Mouse (Mus musculus): Measurements from ENCODE around the gene Dock9.

Gene Dock9

DNA sequence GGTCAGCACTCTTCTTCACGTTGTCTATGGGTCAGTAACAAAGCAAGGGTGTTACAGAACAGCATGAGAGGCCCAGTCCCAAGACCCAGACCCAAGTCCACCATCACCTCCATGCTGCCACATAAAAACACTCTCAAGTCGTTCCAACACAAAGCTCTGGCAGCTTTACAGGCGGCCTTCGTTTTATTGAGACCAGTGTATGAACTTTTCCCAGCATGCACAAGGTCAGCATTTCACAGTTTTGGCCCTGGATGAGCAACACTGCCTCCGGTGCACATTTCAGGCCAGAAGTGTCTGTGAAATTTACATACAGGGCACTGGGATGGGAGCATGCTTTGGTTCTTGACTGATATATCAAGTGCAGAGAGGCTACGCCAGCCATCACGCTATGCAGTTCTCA is 6.5 kb downstream of the Dock9 start:
- DNase-seq: no peak

DNA sequence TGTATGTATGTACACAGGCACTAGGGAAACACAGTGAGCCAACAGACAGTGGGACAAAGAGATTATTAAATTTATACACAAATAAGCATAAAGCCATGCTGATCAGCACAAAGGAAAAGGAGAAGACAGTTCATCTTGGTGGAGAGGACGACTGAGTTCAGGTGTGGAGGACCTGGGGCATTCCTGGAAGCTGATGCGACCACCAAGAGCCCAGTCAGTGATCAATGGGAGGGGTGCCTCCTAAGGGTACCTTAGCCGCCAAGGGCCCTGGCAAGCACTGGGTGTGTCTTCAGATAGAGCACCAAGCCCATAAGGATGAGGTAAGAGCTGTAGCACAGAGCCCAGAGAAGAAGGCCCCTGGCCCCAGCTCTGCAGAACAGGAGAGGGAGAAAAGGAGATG is 8.4 kb downstream of the Dock9 start:
- no peak for DNase-seq

DNA sequence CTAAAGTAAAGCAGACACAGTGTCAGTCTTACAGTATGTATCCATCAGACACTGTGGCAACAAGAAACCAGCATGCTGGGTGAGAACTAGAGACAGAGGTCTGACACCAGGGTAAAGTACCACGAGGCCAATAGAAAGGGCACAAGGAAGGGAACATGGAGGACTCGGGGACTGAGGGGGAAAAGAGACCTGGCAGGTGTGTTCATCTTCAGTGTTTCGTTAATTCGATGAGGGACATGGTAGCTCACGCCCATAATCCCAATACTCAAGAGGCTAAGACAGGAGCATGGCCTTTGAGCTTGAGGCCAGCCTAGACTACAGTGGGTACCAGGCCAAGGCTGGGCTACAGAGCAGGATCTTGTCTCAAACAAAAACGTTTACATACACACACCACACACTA is 9.2 kb downstream of the Dock9 start:
- DNase-seq: no peak

DNA sequence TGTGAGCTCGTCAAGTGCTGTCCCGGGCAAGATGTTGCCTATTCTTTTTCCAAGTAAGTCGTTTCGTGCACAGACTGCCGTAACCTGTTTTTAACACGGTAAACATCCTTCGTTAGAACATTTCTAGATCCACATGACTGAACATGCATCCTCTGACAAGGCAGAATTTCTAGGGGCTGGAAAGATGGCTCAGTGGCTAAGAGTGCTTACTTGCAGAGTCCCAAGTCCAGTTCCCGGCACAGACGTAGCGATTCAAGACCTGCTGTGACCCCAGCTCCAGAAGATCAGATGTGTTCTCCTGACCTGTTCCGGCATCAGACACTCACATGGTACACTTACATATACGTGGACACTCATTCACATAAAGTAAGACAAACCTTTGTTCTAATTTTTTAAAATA is 10.2 kb downstream of the Dock9 start:
- DNase-seq: no peak

DNA sequence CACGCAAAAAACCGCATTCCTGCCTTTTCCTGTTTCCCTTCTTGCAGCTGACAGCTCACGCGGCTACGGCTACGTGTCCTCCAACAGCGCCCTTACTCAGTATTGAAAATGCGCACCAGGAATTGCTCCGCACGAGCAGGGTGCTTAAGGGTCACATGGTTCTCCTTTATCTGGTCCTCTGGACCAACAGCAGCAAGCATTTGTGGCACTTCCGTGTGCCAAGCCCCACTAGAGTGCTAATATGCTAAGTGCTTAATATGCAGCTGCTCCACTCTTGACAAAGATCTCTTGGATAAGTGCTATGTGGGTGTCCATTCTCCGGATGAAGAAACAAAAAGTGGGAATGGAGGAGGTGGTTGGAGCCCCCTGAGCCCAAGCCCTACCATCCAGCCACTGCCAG is 10.7 kb downstream of the Dock9 start:
- no peak for DNase-seq

DNA sequence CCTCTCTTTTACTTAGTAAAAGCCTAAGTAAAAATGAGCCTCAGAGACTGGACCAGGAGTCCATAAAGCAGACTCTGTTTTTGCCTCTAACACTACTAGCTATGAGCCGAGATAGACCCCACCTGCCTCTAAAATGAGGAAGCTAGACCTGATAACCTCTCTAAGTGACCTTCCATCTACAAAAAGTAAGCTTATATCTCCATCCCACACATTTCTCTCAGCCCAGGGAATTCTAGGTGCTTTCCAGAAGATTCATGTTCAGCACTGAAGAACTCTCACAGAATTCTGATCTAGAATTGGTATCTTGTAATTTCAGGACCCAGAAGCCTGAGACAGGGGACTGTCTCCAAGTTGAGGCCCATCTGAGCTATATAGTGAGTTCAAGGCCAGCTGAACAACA is 12.2 kb downstream of the Dock9 start:
- no peak for DNase-seq

DNA sequence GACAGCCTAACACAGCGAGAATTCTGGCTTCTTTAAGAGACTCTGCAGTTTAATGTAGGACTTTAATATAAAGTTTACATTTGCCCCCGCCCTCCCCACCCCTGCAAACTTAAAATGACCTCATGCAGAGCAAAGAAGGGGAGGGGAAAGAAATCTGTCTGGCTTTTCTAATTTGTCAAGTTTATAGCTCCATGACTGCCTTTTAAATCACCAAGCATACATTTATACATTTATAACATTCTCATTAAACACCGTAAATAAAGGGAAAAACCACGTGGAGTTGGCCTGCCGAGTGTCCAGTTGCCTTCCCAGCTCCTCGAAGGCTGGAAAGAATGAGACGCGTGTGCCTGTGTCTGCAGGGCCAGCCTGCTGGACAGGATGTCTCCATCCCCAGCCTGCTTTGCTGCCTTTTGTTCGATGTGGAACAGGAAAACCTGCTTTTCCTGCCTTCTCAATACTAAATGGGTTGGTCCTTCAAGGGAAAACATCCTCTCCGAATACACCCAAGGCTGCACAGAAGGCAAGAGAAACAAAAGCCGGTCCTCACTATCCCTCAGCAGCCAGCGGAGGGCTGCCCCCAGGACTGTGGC is 16.6 kb downstream of the Dock9 start:
- no peak for DNase-seq

DNA sequence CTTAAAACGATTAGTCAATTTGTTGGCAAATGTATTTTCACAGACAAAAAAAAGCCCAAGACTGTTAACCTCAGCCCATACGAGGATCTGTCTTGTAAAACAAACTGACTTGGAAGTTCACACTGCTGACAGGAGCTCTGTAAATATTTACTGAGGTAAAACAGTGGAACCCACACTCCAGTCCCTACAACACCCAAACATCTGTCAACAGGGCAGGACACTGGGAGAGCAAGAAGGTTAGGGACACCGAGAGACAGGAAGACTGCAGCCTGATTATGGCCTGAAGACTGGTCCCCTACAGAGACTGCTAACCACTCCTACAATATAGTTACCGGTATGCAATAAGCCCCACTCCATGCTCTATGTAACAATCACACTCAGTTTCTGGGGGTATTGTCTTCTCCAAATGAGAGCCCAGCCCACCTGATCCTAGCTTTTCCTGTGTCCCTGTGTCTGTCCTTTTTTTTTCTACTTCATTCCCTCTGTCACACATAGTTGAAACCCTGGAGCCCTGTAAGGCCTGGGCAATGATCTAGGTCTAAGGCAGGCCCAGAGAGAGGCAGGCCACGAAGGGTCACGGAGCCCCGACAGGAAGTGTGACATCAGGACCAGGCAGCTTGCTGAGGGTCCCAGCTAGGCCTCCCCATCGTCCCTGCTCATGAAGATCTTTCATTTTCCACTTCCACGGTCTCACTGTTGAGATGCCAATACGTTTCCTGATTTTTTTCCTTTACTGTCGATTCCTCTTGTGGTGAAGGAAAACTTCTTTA is 17.3 kb downstream of the Dock9 start:
- DNase-seq: no peak

DNA sequence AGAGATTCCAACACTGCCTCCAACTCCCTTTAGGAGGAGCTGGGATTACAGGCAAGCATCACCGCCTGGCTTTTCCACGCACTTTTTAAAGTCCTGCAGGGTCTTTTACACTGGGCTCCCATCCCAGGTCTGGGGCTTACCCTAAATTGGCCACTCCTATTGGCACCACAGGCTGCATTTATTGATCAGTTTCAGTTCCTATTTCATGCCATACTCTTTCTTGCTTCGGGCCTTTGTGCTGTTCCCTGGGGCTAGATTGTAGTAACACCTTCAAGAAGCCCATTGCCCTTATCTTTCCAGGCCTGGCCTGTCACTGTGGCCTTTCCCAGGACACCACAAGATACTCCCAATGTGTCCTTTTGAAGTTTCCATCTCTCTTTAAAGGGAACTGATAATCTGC is 18.0 kb downstream of the Dock9 start:
- no peak for DNase-seq

DNA sequence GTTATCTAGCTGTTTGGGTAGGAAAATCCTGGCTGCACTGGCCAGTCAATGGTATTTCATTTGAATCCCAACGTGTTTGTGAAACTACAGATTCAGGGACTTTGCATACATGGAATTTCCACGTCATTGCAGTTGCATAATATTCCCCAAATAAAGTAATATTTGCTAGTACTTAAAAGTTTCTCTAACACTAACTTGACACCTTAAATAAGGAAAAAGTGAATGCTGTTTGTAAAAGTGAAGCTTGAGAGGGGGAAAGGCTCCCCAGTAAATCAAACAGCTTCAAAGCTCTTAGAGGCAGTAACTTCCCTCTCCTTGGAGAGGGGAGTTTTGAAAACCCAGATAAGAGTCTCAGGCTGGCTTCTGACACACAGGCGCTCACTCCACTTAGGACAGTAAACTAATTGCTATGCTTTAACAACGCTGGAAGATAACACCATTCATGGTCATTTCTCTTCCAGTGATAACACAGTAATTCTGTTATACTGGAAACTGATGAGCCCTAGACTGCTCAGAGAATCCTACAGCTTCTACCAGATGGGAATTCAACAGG is 20.3 kb downstream of the Dock9 start:
- no peak for DNase-seq

DNA sequence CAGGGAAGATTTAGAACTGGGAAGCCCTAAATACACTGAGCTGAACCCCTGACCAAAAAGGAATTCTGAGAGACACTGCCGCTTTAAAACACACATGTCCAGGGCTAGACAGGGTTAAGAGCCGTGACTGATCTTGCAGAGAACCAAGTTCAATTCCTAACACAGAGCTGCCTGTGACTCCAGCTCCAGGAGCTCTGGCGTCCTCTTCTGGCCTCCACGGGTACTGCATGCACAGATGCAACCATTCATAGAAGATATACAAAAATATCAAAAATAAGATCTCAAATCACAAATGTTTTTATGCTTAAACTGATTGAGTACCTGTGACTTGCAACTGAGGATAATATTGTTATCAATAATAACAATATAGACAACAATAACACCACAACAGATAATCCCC is 20.9 kb downstream of the Dock9 start:
- no peak for DNase-seq

DNA sequence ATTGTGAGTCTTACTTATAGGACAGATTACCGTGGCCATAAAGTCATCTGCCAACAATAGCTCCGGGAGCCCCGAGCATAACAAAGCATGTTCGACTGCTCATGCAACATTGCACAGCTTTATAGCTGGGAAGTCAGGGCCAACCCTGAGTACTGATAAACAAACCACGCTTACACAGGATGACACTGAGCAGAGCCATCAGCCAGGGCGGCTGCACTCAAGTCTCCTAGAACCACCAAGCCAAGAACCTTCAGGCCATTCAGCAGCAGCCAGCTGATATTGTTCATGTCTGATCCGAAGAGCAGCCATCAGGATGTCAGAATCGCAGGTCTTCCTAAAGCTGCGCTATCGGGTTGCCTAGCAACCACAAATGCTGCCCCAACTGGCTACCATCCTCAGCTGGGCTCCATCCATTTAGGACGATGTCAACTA is 35.6 kb downstream of the Dock9 start:
- peak; percentile 60 for DNase-seq

DNA sequence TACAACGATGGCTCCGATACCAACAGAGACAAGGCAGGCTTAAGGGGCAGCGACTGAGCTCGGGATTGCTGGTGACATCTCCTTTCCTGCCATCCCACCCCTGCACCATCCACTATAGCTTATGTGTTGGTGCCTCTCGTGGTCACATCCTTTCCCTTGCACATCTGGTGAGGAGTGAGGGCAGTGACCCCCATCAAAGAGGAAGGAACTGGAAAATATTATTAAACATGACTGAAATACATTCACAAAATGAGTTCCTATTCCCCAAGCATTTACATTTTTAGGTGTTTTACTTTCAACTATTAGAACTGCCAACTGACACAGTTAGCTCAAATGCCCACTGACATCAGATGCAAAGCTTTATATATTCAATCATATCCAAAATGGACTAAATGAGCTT is 37.2 kb downstream of the Dock9 start:
- no peak for DNase-seq

DNA sequence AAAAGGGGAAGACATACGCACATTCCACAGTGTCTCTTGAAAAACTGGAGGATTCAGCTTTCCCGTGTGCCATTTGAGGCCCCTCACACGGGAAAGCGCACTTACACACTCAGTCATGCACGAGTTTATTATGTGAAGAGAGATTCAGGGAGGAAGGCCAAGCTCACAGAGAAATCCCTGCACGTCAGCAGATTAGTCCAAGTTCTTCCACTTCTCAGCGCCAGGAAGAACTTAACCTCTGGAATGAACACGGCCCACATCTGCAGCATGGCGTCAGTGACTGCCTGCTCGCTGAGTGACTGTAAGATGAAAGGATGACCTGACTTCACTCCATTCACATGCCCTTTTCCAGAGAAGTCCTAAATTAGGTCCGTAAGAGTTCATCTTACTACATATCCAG is 43.5 kb downstream of the Dock9 start:
- no peak for DNase-seq

DNA sequence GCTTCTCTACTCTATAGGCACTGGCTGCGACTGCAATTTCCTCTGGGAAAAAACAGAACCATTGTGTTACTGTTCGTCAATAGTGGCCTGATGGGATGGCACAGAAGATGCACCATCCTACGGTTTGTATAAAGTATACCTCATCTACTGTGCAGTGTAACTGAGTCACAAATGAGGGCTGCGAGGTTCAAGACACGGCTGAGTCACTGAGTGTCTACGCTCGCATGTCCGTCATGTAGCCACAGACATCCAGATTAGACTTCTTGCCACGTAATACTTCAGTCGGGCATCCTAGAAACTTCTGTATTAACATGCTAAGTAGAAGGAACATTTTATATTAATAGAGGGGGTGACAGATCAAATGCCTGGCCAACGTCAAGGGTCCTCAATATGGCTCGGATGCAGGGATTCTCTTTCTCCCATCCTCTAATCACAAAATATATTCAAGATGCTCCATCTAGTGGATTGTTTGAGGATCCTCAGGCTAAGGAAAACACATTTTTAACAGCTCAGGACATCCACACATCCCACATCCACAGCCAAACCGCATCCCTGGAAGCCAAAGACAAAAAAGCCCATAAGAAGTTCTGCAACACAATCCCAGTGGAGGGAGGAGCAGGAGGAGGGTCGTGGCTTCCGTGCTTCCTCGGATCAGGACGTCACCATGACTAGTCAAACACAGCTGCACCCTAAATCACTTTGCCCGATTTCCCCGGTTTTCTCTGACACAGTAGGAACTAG is 44.8 kb downstream of the Dock9 start:
- DNase-seq: peak; percentile 71

DNA sequence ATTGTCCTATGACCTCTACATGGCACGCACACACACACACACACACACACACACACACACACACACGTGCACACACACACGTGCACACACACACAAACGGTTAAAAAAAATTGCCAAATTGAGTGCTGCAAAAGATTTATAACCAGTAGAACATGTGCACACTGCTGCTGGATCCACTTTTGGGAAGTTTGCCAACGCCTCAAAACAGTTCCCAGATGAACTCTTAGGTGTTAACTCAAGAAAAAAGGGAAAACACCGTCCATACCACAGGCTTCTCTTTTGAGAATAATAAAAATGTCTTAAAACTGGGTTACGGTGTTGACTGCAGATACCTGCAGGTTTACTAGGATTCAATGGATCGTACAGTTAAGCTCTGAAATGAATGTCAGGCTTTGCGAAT is 48.0 kb downstream of the Dock9 start:
- DNase-seq: no peak

DNA sequence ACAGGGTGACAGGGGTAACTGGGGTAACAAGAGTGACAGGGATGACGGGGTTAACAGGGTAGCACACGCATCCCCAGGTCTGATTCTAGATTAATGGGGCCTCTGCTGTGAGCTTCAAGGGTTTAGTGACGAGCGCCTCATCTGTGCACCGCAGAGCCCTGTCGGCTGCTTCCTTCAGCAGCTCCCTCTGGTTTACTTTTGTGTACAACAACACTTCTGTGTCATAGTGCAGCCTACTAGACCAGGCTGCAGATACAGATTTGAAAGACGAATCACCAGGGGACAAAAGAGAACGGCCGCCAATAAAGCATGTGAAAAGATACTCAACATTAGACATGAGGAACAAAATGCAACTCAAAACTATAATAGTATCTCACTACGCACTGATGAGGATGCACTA is 48.6 kb downstream of the Dock9 start:
- no peak for DNase-seq

DNA sequence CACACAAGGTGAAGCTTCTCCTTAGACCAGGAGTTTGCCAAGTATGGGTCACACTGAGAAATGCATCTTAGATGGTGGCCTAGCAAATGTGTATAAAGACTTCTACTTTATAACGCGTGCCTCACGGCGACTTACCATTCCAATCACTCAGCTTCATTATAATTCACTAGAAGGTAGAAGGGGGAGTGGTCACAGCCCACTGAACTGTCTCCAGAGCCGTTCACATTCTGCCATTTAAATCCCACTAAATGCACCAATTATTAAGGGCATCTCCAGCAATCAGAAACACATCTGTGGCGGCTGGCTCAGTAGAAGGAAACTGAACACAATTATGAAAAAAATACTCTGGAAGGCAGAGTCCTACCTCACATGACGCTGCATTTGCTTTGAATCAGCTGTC is 50.3 kb downstream of the Dock9 start:
- no peak for DNase-seq

DNA sequence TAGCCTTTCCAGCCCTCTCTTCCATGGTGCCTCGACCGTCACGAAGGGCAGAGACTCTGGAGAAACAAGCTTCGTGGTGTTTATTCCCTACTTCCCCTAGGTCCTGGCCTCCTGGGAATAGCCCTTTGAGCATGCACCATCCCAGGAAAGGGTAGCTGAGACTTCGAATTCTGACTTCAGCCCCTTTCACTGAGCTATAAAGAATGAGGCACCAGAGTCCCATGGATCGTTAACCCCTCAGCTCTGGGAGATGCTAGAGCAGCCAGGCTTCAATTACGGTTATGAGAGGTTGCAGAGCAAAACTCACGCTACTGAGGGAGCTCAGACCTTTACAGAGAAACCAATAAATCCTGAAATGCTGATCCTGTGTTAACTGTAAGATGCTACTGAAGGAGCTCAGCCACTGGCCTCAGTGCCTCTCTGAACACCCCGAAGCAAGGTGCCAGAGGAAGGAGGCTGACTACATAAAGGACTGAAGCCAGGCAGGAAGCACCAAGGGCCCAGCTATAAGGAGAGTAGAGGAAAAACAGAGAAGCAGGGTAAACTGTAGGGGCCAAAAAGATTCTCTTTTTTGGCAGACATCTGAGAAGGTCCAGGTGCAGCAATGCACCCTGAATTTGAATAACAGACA is 53.7 kb downstream of the Dock9 start:
- DNase-seq: no peak

DNA sequence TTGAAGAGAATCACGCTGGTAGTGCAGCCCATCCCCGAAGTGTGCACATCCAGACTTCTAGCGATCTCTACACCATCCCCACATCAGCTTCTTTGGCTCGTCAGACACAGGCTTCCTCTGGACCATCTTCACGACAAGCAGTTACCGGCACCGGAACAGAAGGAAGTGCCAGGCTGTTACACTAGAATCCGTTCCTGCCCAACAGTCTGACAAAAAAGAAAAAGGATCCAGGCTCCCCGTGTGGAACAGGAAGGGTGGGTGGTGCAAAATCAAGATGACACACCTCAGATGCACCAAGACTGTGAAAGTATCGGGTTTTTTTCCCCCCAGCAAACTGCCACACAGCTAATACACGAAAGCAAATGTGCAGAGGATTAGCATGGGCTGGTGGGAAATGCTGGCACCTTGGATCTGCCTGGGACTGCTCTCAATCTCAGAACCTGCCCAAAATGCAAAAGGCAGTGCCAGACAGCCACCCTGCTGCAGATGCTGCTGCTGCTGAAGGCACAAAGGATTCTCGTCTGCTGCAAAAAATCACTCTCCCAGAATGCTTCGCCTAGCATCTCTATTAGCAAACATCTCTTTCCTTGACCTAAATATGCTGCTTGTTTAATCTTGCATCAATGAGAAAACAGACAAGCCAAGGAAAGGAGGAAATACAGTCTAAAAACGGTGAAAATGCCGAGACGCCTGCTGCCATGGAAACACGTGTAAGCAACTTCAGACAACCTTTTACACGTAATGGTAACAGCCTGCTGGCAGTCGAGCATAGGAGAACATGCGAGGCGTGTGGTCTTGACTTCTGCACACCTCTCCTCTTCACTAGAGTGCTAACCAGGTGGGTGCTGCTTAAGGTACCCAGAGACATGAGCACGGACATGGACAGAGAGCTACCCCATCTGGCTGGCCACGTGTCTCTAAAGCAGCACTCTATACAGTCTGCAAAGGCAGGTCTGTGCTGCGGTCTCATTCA is 58.9 kb downstream of the Dock9 start:
- peak; percentile 57 for DNase-seq

DNA sequence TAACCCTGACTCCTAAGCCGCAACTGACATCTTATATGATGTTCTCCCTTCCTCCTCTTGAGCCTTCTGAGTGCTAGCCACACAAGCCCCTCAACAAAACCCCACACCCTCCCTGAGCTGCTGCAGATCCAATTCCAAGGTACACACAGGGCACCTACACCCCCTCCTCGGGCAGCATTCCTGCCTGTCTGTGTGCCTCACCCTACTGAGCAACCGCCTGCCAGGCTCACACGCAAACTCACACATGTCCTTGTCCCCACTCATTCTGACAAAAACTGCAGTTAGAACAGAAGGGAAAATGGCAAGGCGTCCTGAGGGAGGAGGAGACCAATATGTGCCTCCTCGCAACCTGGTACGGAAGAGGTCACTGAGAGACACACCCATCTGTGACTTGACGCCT is 60.4 kb downstream of the Dock9 start:
- DNase-seq: no peak

DNA sequence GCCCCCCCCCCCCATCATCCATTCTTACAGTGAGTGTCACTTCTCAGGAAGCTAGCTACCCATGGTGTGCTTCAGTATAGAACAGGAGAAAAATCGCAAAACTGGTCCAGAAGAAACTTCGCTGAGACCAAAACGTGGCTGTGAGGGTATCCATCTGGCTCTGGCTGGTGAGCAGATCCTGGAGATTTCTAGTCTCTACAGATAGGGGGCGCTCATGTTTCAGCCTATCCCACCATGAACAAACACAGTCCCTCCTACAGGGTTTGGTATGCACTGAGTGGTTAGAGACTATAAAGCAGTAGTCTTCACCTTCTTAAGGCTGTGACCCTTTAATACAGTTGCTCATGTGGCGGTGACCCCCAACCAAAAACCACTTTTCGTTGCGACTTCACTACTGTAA is 62.0 kb downstream of the Dock9 start:
- DNase-seq: no peak

Data from cerebellum, adult 9-10 months (tissue).